Mouse (Mus musculus) cerebellum, adult 2 months (tissue): Measurements from ENCODE around the gene Apoc4.

Experiments
- CTCF ChIP-seq: fragments of 200-500 bp; IDR thresholded peaks from 2 replicates; pipeline ENCODE4 v1.5.1; 2011; ENCODE audit warnings: low read depth, mild to moderate bottlenecking, control low read depth, low read length, moderate library complexity, borderline replicate concordance; ENCODE audit not compliant: insufficient read depth
- POLR2A ChIP-seq: fragments of 200-500 bp; IDR thresholded peaks from 2 replicates; pipeline ENCODE4 v1.6.1; 2011; ENCODE audit warnings: low read length, control low read depth, borderline replicate concordance; ENCODE audit not compliant: insufficient read depth

GRCm38 (mm10) chr7:19632275-19632674, 49.0 kb downstream of the Apoc4 start:
- no peak for TF ChIP-seq CTCF
- TF ChIP-seq POLR2A, result no peak
